Mouse (Mus musculus) kidney, adult 2 months (tissue): ENCODE results near the gene Srp14. TPM values are rescaled to one million over a fixed set of nuclear protein-coding genes. Genes with fewer than 3 reads are reported as not detected.
A peak's percentile ranks its signal among the peaks of the same experiment; 100 is the strongest.

ENCODE experiments used
- DNase-seq: peaks from one replicate; pipeline ENCODE4 v3.0.0; 2021
- H3K27ac ChIP-seq: fragments of 200-500 bp; 2 replicates; pipeline ENCODE4 v1.5.1; 2012; ENCODE audit warnings: low read depth, low read length, control low read depth, inconsistent platforms; ENCODE audit not compliant: insufficient read depth
- H3K27me3 ChIP-seq: fragments of 200-500 bp; replicated peaks from 2 replicates; pipeline ENCODE4 v1.6.1; 2012; ENCODE audit warnings: mild to moderate bottlenecking, moderate library complexity, low read length, inconsistent platforms; ENCODE audit not compliant: control insufficient read depth, insufficient read depth
- H3K36me3 ChIP-seq: fragments of 200-500 bp; 2 replicates; pipeline ENCODE4 v1.6.1; 2012; ENCODE audit warnings: mild to moderate bottlenecking, moderate library complexity, low read length, inconsistent platforms; ENCODE audit not compliant: control insufficient read depth, insufficient read depth
- H3K4me1 ChIP-seq: fragments of 200-500 bp; 2 replicates; pipeline ENCODE4 v1.6.1; 2011; ENCODE audit warnings: low read length; ENCODE audit not compliant: control insufficient read depth, insufficient read depth
- H3K4me3 ChIP-seq: fragments of 200-500 bp; 2 replicates; pipeline ENCODE4 v1.5.1; 2011; ENCODE audit warnings: mild to moderate bottlenecking, low read depth, low read length, control low read depth; ENCODE audit not compliant: insufficient read depth
- CTCF ChIP-seq: fragments of 200-500 bp; conservative IDR thresholded peaks from 2 replicates; pipeline ENCODE4 v1.5.1; 2011; ENCODE audit warnings: low read depth, mild to moderate bottlenecking, control low read depth, low read length, moderate library complexity, mixed read lengths; ENCODE audit not compliant: insufficient read depth, insufficient read length
- POLR2A ChIP-seq: fragments of 200-500 bp; IDR thresholded peaks from one replicate; pipeline ENCODE4 v1.6.1; 2011; ENCODE audit warnings: low read depth, low read length, control low read depth
- WGBS: fragments of 180-500 bp; shearing (Covaris S2); methylation state at CpG from one replicate; pipeline ENCODE4 v1.1.7; 2018; 5-methylcytosine and 5-hydroxymethylcytosine counted together
- polyA plus RNA-seq: library from polyadenylated mRNA; depleted of rRNA; stranded (reverse); fragments of >200 nt; gene quantifications from 2 replicates; pipeline ENCODE4 v1.2.3, GENCODE M21; 2012

Srp14 gene
- polyA plus RNA-seq, 1 experiment: 77.2 TPM

GRCm38 (mm10) chr2:118451056-118451455 lies 28.5 kb downstream of the Srp14 start:
- DNase-seq: no peak
- no peak overlapping the region for H3K27ac ChIP-seq
- TF ChIP-seq CTCF (no peak), POLR2A (no peak)
- WGBS: 91% methylated on average over 6 of the region's 6 CpGs
- H3K4me3 ChIP-seq: no peak overlapping the region
- peaks cover 2% of the 10 kb centered on the region; the same call in 1 of the 2 replicates for H3K36me3 ChIP-seq
- no peaks in the 10 kb centered on the region for H3K27me3 ChIP-seq
- no peaks in the 10 kb centered on the region for H3K4me1 ChIP-seq

GRCm38 (mm10) chr2:118448181-118448580 lies 31.3 kb downstream of the Srp14 start:
- no peak overlapping the region for H3K27ac ChIP-seq
- no peaks in the 10 kb centered on the region for H3K27me3 ChIP-seq
- DNase-seq: no peak
- H3K4me1 ChIP-seq: no peaks in the 10 kb centered on the region
- no peak overlapping the region for H3K4me3 ChIP-seq
- no peak for TF ChIP-seq POLR2A
- WGBS: 72% methylated on average over 12 of the region's 12 CpGs
- peaks cover 2% of the 10 kb centered on the region; the same call in 1 of the 2 replicates for H3K36me3 ChIP-seq

GRCm38 (mm10) chr2:118445696-118446674 lies 33.5 kb downstream of the Srp14 start:
- 69% methylated on average over 13 of the region's 13 CpGs for WGBS
- H3K4me1 ChIP-seq: no peaks in the 10 kb centered on the region
- TF ChIP-seq CTCF: no peak
- TF ChIP-seq POLR2A: no peak

GRCm38 (mm10) chr2:118442723-118443122 lies 36.8 kb downstream of the Srp14 start:
- WGBS: 91% methylated on average over 4 of the region's 4 CpGs
- H3K4me1 ChIP-seq: no peaks in the 10 kb centered on the region
- no peak overlapping the region for H3K27ac ChIP-seq
- H3K36me3 ChIP-seq: no peaks in the 10 kb centered on the region; the same call in 1 of the 2 replicates
- H3K27me3 ChIP-seq: no peaks in the 10 kb centered on the region
- no peak for TF ChIP-seq POLR2A
- TF ChIP-seq CTCF: no peak
- no peak for DNase-seq
- no peak overlapping the region for H3K4me3 ChIP-seq

More at GRCm38 (mm10) chr2:118445696-118446674, 33.5 kb downstream of the Srp14 start:
- no peaks in the 10 kb centered on the region for H3K27me3 ChIP-seq
- H3K36me3 ChIP-seq: peaks cover 2% of the 10 kb centered on the region
- no peak overlapping the region for H3K27ac ChIP-seq
- DNase-seq: no peak
- no peak overlapping the region for H3K4me3 ChIP-seq

- WGBS: 75% methylated on average over 5 of the region's 5 CpGs
- DNase-seq: no peak
- TF ChIP-seq CTCF: no peak
- no peak for TF ChIP-seq POLR2A
- no peaks in the 10 kb centered on the region for H3K27me3 ChIP-seq
- H3K27ac ChIP-seq: no peak overlapping the region
- no peak overlapping the region for H3K4me3 ChIP-seq
- no peaks in the 10 kb centered on the region; the same call in 1 of the 2 replicates for H3K36me3 ChIP-seq
- no peaks in the 10 kb centered on the region for H3K4me1 ChIP-seq
These were observed 37.3 kb downstream of the Srp14 start for GRCm38 (mm10) chr2:118442172-118442571.

- peak; percentile 36 for DNase-seq
- Histone ChIP-seq H3K27me3 (no peaks in the 10 kb centered on the region), H3K27ac (no peak overlapping the region), H3K4me1 (no peaks in the 10 kb centered on the region), H3K36me3 (no peaks in the 10 kb centered on the region; the same call in 1 of the 2 replicates), H3K4me3 (no peak overlapping the region)
- 78% methylated on average over 5 of the region's 5 CpGs for WGBS
- no peak for TF ChIP-seq POLR2A
- TF ChIP-seq CTCF: peak; percentile 54
These were observed 47.9 kb downstream of the Srp14 start for GRCm38 (mm10) chr2:118431589-118431988.

- no peak for DNase-seq
- Histone ChIP-seq H3K36me3 (no peaks in the 10 kb centered on the region; the same call in 1 of the 2 replicates), H3K4me1 (no peaks in the 10 kb centered on the region), H3K4me3 (no peak overlapping the region), H3K27me3 (no peaks in the 10 kb centered on the region), H3K27ac (no peak overlapping the region)
- TF ChIP-seq CTCF (no peak), POLR2A (no peak)
- WGBS: 89% methylated on average over 16 of the region's 16 CpGs
These were observed 48.9 kb downstream of the Srp14 start for GRCm38 (mm10) chr2:118430630-118431029.
